ENCODE assay signal across 27 mouse cellular contexts in genomic region chr13:30310221-30310620, GRCm38 (mm10). TPM values are rescaled to one million over a fixed set of nuclear protein-coding genes. Genes with fewer than 3 reads are reported as not detected.
"Had no signal": no experiment of that assay in that cellular context is flagged by ENCODE, and none has a peak within 500 bp of the region (broad histone marks: within the 10 kb centered on the region; RNA-seq: fewer than 3 reads in every experiment).

No protein-coding gene starts in this region.

- ATAC-seq: forebrain, embryonic 13.5 days; forebrain, embryonic 14.5 days; forebrain, embryonic 15.5 days; forebrain, embryonic 16.5 days; forebrain, postnatal 0 days had no signal

- H3K27me3 ChIP-seq: embryonic facial prominence, embryonic 12.5 days; embryonic facial prominence, embryonic 13.5 days; embryonic facial prominence, embryonic 15.5 days; forebrain, embryonic 12.5 days; forebrain, embryonic 13.5 days; forebrain, embryonic 15.5 days had no signal

- H3K36me3 ChIP-seq: embryonic facial prominence, embryonic 12.5 days; embryonic facial prominence, embryonic 13.5 days; embryonic facial prominence, embryonic 15.5 days; forebrain, embryonic 10.5 days; forebrain, embryonic 12.5 days; forebrain, embryonic 15.5 days; heart, embryonic 10.5 days had no signal

- H3K9ac ChIP-seq: embryonic facial prominence, embryonic 12.5 days; embryonic facial prominence, embryonic 13.5 days; embryonic facial prominence, embryonic 15.5 days; forebrain, embryonic 12.5 days; forebrain, embryonic 13.5 days; forebrain, embryonic 15.5 days; forebrain, postnatal 0 days had no signal

- H3K9me3 ChIP-seq: embryonic facial prominence, embryonic 12.5 days; embryonic facial prominence, embryonic 13.5 days; embryonic facial prominence, embryonic 15.5 days; forebrain, embryonic 10.5 days; forebrain, embryonic 12.5 days; forebrain, embryonic 13.5 days; forebrain, embryonic 15.5 days; heart, embryonic 10.5 days had no signal

- DNase-seq: cerebellum, adult 2 months; cerebellum, adult 9-10 months; cerebellum, adult 9-11 months; cerebellum, postnatal 10 days; cerebellum, postnatal 14 days; cerebellum, postnatal 25 days; cerebellum, postnatal 36 days; forebrain, postnatal 0 days; gastrocnemius, adult 2 months; gastrocnemius, postnatal 10 days; gastrocnemius, postnatal 14 days; gastrocnemius, postnatal 25 days; gastrocnemius, postnatal 36 days; heart, adult 11 months; heart, adult 18-20 months; heart, adult 2 months had no signal

- H3K27ac ChIP-seq: embryonic facial prominence, embryonic 12.5 days; embryonic facial prominence, embryonic 13.5 days; embryonic facial prominence, embryonic 15.5 days; forebrain, embryonic 10.5 days; forebrain, embryonic 12.5 days; forebrain, embryonic 13.5 days; forebrain, embryonic 15.5 days; gastrocnemius, adult 2 months; heart, adult 2 months; heart, embryonic 10.5 days had no signal

- H3K4me1 ChIP-seq: embryonic facial prominence, embryonic 12.5 days; embryonic facial prominence, embryonic 13.5 days; embryonic facial prominence, embryonic 15.5 days; forebrain, embryonic 10.5 days; forebrain, embryonic 12.5 days; forebrain, embryonic 13.5 days; forebrain, embryonic 15.5 days; heart, embryonic 10.5 days had no signal

- H3K4me3 ChIP-seq: embryonic facial prominence, embryonic 12.5 days; embryonic facial prominence, embryonic 13.5 days; embryonic facial prominence, embryonic 15.5 days; erythroblast, embryonic 14.5 days; forebrain, embryonic 10.5 days; forebrain, embryonic 12.5 days; forebrain, embryonic 13.5 days; forebrain, embryonic 15.5 days; gastrocnemius, adult 2 months; heart, adult 2 months; heart, embryonic 10.5 days had no signal

- H3K4me2 ChIP-seq: embryonic facial prominence, embryonic 12.5 days; embryonic facial prominence, embryonic 13.5 days; embryonic facial prominence, embryonic 15.5 days; forebrain, embryonic 12.5 days; forebrain, embryonic 13.5 days; forebrain, embryonic 15.5 days had no signal

RNA-seq across cellular contexts. Expression of gene Agtr1a, which starts 26.0 kb away (rescaled TPM):
- polyA plus RNA-seq: erythroblast, embryonic 14.5 days had no signal
